Mouse (Mus musculus) limb, embryonic 14.5 days (tissue): Measurements from ENCODE around the gene Hist1h2bg. TPM values are rescaled to one million over a fixed set of nuclear protein-coding genes. Genes with fewer than 3 reads are reported as not detected.
A peak's percentile ranks its signal among the peaks of the same experiment; 100 is the strongest.
"Not testable (repeated sequence)": the region's sequence is repeated elsewhere in the genome, so short reads cannot be mapped to it uniquely, and the experiment has no call there.

Experiments
- ATAC-seq: fragments of 200-750 bp; cut with Nextera tagmentation; 2 replicates; pipeline ENCODE4 v1.8.0; 2017; ENCODE audit warnings: low read depth, moderate number of reproducible peaks, moderate TSS enrichment; ENCODE audit not compliant: low FRiP score
- DNase-seq: peaks from one replicate; pipeline ENCODE4 v3.0.0-alpha.2; 2015; ENCODE audit warnings: low spot score
- H3K27ac ChIP-seq: fragments of 300-500 bp; sonication (generic); replicated peaks from 2 replicates; pipeline ENCODE4 v1.5.1; 2014; ENCODE audit warnings: low read depth, mild to moderate bottlenecking, low read length, moderate library complexity, mixed read lengths
- H3K27me3 ChIP-seq: fragments of 300-500 bp; sonication (generic); 2 replicates; pipeline ENCODE4 v1.6.1; 2014; ENCODE audit warnings: low read length, mixed read lengths; ENCODE audit not compliant: control insufficient read depth, insufficient read depth
- H3K36me3 ChIP-seq: fragments of 300-500 bp; sonication (generic); 2 replicates; pipeline ENCODE4 v1.6.1; 2014; ENCODE audit warnings: mild to moderate bottlenecking, low read length, moderate library complexity, mixed read lengths; ENCODE audit not compliant: control insufficient read depth, insufficient read depth
- H3K4me1 ChIP-seq: fragments of 300-500 bp; sonication (generic); 2 replicates; pipeline ENCODE4 v1.6.1; 2014; ENCODE audit warnings: antibody characterized with exemption, low read length, mixed read lengths; ENCODE audit not compliant: control insufficient read depth, insufficient read depth
- H3K4me2 ChIP-seq: fragments of 300-500 bp; sonication (generic); replicated peaks from 2 replicates; pipeline ENCODE4 v1.6.1; 2014; ENCODE audit warnings: low read depth, mild to moderate bottlenecking, low read length, moderate library complexity; ENCODE audit not compliant: severe bottlenecking
- H3K4me3 ChIP-seq: fragments of 300-500 bp; sonication (generic); replicated peaks from 2 replicates; pipeline ENCODE4 v1.5.1; 2014; ENCODE audit warnings: low read length
- H3K9ac ChIP-seq: fragments of 300-500 bp; sonication (generic); 2 replicates; pipeline ENCODE4 v1.6.1; 2014; ENCODE audit warnings: mild to moderate bottlenecking, low read depth, low read length, moderate library complexity; ENCODE audit not compliant: severe bottlenecking
- H3K9me3 ChIP-seq: fragments of 300-500 bp; sonication (generic); 2 replicates; pipeline ENCODE4 v1.6.1; 2016; ENCODE audit warnings: low read length; ENCODE audit not compliant: control insufficient read depth
- POLR2A ChIP-seq: fragments of 200-500 bp; IDR thresholded peaks from 2 replicates; pipeline ENCODE4 v1.8.0; 2012; ENCODE audit warnings: inconsistent platforms, mild to moderate bottlenecking, moderate library complexity, borderline replicate concordance; ENCODE audit not compliant: insufficient read depth, insufficient read length; ENCODE audit errors: extremely low read depth
- WGBS: fragments of 180-500 bp; shearing (Covaris S2); extraction: QIAGEN DNeasy Blood & Tissue Kit; methylation state at CpG from one replicate; pipeline ENCODE4 v1.1.7; 2014; 5-methylcytosine and 5-hydroxymethylcytosine counted together
- polyA plus RNA-seq, 2 experiments: library from polyadenylated mRNA; depleted of rRNA in 1 of 2; stranded (reverse) in 1 of 2; unstranded in 1 of 2; fragments of >200 nt; fragmentation: Nextera tagmentation in 1 of 2; extraction: Ambion mirVana in 1 of 2; gene quantifications; 2 replicates each; pipeline versions ENCODE4 v1.2.1 to v1.2.3; 2012 to 2014

Gene Hist1h2bg
- polyA plus RNA-seq, 2 experiments, result 6.9 to 38.9 TPM

- under 1% methylated on average over 18 of the region's 18 CpGs for WGBS
- Histone ChIP-seq H3K9me3 (no peaks in the 10 kb centered on the region), H3K36me3 (no peaks in the 10 kb centered on the region), H3K4me3 (peak within 1 kb of the TSS; percentile 40), H3K4me1 (peaks cover 19% of the 10 kb centered on the region), H3K27ac (peak within 1 kb of the TSS; percentile 87), H3K27me3 (no peaks in the 10 kb centered on the region), H3K4me2 (peak within 1 kb of the TSS; percentile 63), H3K9ac (peak within 1 kb of the TSS; percentile 74)
- peak; percentile 98 for DNase-seq
- no peak for TF ChIP-seq POLR2A
- ATAC-seq, result peak; percentile 72
Measured at GRCm38 (mm10) chr13:23575271-23575851, 4.2 kb downstream of the Hist1h2bg start, which contains the start of gene Hist1h3d. TSS of gene Hist1h3d (plus strand) at chr13:23575763.

- H3K4me1 ChIP-seq, result peaks cover 21% of the 10 kb centered on the region
- not testable (repeated sequence) for ATAC-seq, H3K27me3 ChIP-seq, H3K9me3 ChIP-seq, H3K36me3 ChIP-seq, DNase-seq
- peak overlapping the region; percentile 87 for H3K27ac ChIP-seq
- 1% methylated on average over 8 of the region's 40 CpGs for WGBS
- H3K4me3 ChIP-seq, result peak overlapping the region; percentile 40
- peak overlapping the region; percentile 74 for H3K9ac ChIP-seq
- H3K4me2 ChIP-seq, result peak overlapping the region; percentile 63
Measured at GRCm38 (mm10) chr13:23575864-23576313, 4.7 kb downstream of the Hist1h2bg start.

- Histone ChIP-seq H3K4me1 (peaks cover 23% of the 10 kb centered on the region), H3K27ac (peak overlapping the region; percentile 87), H3K4me2 (peak overlapping the region; percentile 63), H3K9me3 (no peaks in the 10 kb centered on the region), H3K4me3 (peak overlapping the region; percentile 40), H3K36me3 (no peaks in the 10 kb centered on the region), H3K27me3 (no peaks in the 10 kb centered on the region), H3K9ac (peak overlapping the region; percentile 74)
- TF ChIP-seq POLR2A, result peak; percentile 60; the same call in 1 of the 2 replicates
- ATAC-seq (no peak), DNase-seq (no peak)
- 3% methylated on average over 7 of the region's 7 CpGs for WGBS
Measured at GRCm38 (mm10) chr13:23576351-23576881, 5.2 kb downstream of the Hist1h2bg start.

- no peak for TF ChIP-seq POLR2A
- Histone ChIP-seq H3K27ac (peak overlapping the region; percentile 87), H3K27me3 (no peaks in the 10 kb centered on the region), H3K9me3 (no peaks in the 10 kb centered on the region), H3K4me1 (peaks cover 25% of the 10 kb centered on the region), H3K36me3 (no peaks in the 10 kb centered on the region), H3K9ac (peak overlapping the region; percentile 74), H3K4me2 (peak overlapping the region; percentile 63), H3K4me3 (peak overlapping the region; percentile 40)
- 41% methylated on average over 6 of the region's 6 CpGs for WGBS
- ATAC-seq (no peak), DNase-seq (no peak)
Measured at GRCm38 (mm10) chr13:23576906-23577639, 5.9 kb downstream of the Hist1h2bg start.

GRCm38 (mm10) chr13:23577835-23578234 is 6.6 kb downstream of the Hist1h2bg start:
- H3K27me3 ChIP-seq, result no peaks in the 10 kb centered on the region
- 87% methylated on average over 1 of the region's 1 CpGs for WGBS
- H3K4me1 ChIP-seq, result peaks cover 22% of the 10 kb centered on the region
- ATAC-seq (no peak), DNase-seq (no peak)
- no peak overlapping the region for H3K27ac ChIP-seq
- no peak overlapping the region for H3K9ac ChIP-seq
- no peaks in the 10 kb centered on the region for H3K36me3 ChIP-seq
- TF ChIP-seq POLR2A, result no peak
- no peak overlapping the region; the same call in 1 of the 2 replicates for H3K4me3 ChIP-seq
- no peaks in the 10 kb centered on the region for H3K9me3 ChIP-seq
- H3K4me2 ChIP-seq, result no peak overlapping the region
